Mouse (Mus musculus): Measurements from ENCODE around the gene Itgb4. TPM values are rescaled to one million over a fixed set of nuclear protein-coding genes. Genes with fewer than 3 reads are reported as not detected.
"Not testable (repeated sequence)": the region's sequence is repeated elsewhere in the genome, so short reads cannot be mapped to it uniquely, and the experiment has no call there.

Itgb4 gene
- polyA plus RNA-seq, 1 experiment from 2014 or later, result 15.7 TPM

DNA sequence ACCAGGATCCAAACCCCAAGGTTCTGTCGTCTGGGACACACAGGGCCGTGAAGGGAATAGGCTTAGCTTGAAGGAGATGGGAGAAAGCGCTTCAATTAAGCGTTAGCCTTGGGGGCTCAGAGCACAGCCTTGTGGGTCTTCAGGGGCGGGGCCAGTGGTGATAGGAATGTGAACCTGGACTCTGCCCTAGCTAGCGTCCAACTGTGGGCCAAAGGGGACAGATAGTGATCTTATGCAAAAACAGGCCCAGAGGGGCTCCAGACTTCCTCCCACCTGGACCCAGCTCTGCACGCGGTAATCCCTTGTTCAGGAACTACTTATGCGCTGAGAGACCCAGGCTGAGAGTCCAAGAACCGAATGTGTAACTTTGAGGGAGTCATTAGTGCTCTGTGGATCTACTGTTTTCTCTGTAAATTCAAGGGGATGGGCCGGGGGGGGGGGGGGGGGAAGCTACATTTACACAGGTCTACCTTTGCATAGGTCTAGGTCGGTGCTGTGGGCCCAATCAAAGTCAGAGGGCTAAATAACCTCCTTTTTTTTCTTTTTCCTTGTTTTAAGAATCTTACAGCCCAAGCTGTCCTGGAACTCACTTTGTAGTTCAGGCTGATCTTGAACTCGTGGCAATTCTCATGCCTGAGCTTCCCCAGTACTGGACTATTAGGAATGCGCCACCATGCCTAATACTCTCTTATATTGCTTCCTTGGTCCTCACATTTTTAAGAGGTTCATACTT lies 37.2 kb downstream of the Itgb4 start:
- ATAC-seq (ENCODE audit: insufficient number of reproducible peaks, low FRiP score, low TSS enrichment, low read depth), result no peak
- Histone ChIP-seq H3K27me3 (no peaks in the 10 kb centered on the region), H3K4me2 (peak overlapping the region; percentile 78), H3K36me3 (peaks cover 42% of the 10 kb centered on the region), H3K27ac (peak overlapping the region; percentile 98), H3K9me3 (no peaks in the 10 kb centered on the region), H3K4me1 (peaks cover 26% of the 10 kb centered on the region), H3K4me3 (peak overlapping the region; percentile 70), H3K9ac (peak overlapping the region; percentile 76)
- 21% methylated on average over 14 of the region's 14 CpGs for WGBS

DNA sequence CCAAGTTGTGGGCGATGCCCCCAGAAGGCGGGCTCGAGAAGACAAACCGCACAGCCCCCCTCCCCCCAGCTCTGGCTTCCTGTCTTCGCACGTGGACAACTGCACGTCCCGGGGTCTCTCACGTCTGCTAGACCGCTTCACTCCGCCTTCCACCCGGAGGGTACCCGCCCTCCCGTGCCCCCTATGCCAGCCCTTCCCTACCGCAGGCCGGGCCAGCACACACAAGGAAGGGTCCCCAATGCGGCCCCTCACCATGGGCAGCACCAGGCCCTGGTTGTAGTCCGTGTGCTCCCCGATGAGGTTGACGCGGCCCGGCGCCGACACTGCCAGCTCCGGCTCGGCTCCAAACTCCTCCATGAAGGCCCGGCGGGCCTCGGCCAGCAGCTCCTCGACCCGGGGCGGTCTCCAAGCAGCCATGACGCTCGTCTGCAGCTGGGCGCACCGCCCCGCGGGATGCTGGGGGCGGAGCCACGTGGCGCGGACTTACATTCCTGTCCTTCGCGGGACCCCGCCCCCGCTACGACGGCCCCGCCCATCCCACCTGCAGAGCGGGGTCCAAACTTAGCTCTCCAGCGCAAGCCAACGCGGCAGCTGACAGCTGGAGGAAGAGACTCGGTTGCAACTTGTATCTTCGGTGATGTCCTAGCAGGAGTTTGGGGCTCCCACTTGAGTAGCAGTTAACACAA lies 37.9 kb downstream of the Itgb4 start, which contains the start of gene Galk1:
TSS of gene Galk1 (minus strand) at position 458 of the 686 bp plus-strand sequence.
- Histone ChIP-seq H3K4me1 (peaks cover 26% of the 10 kb centered on the region), H3K4me2 (peak within 1 kb of the TSS; percentile 78), H3K9ac (peak within 1 kb of the TSS; percentile 76), H3K36me3 (peaks cover 35% of the 10 kb centered on the region), H3K27ac (peak within 1 kb of the TSS; percentile 98), H3K27me3 (no peaks in the 10 kb centered on the region), H3K9me3 (no peaks in the 10 kb centered on the region), H3K4me3 (peak within 1 kb of the TSS; percentile 70)
- WGBS, result under 1% methylated on average over 55 of the region's 55 CpGs
- peak; percentile 91 for ATAC-seq (ENCODE audit: insufficient number of reproducible peaks, low FRiP score, low TSS enrichment, low read depth)

DNA sequence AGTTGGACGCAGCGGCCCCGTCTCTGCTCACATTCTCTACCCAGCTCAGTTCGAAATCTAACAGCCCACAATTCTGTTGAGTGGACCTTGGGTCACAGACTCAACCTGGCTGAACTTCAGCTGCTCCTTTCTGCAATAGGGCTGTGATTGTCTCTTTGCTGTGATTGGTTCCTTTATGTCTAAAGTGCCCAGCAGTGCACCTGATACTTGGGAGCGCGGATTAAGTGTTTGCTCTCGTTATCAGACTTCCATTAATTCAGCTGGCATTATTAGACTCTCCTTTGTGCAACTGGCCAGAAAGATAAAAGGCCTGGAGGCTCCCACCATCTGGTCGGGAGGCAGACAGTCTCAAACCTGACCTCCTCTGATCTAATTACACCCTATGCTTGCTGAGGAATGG lies 40.3 kb downstream of the Itgb4 start:
- Histone ChIP-seq H3K27ac (no peak overlapping the region), H3K9ac (no peak overlapping the region), H3K4me3 (no peak overlapping the region), H3K4me1 (peaks cover 21% of the 10 kb centered on the region), H3K27me3 (no peaks in the 10 kb centered on the region), H3K4me2 (no peak overlapping the region), H3K36me3 (peaks cover 12% of the 10 kb centered on the region), H3K9me3 (no peaks in the 10 kb centered on the region)
- WGBS, result 60% methylated on average over 8 of the region's 8 CpGs
- no peak for ATAC-seq (ENCODE audit: insufficient number of reproducible peaks, low FRiP score, low TSS enrichment, low read depth)

DNA sequence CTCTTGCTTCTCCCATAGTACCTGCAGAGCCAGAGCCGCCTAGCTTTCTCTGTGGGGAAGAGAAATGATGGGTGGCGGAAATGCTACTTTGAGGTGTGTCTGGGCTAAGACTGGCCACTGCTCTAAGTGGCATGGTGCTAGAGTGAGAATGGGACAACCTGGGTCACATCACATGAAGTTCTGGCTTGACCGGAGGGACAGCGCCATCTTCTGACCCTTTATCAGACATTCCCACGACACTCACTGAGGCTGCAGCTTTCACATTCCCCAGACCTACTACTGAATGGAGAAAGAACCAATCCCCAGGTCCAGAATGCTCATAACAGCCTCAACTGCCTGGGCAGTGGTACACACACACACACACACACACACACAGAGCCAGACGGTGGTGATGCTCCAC lies 43.6 kb downstream of the Itgb4 start:
- ATAC-seq (ENCODE audit: insufficient number of reproducible peaks, low FRiP score, low TSS enrichment, low read depth), result no peak
- H3K4me2 ChIP-seq, result no peak overlapping the region
- no peak overlapping the region for H3K27ac ChIP-seq
- H3K36me3 ChIP-seq, result peaks cover 13% of the 10 kb centered on the region
- peaks cover 1% of the 10 kb centered on the region for H3K4me1 ChIP-seq
- H3K27me3 ChIP-seq, result no peaks in the 10 kb centered on the region
- no peaks in the 10 kb centered on the region for H3K9me3 ChIP-seq
- 25% methylated on average over 6 of the region's 6 CpGs for WGBS
- H3K9ac ChIP-seq, result no peak overlapping the region
- no peak overlapping the region for H3K4me3 ChIP-seq

DNA sequence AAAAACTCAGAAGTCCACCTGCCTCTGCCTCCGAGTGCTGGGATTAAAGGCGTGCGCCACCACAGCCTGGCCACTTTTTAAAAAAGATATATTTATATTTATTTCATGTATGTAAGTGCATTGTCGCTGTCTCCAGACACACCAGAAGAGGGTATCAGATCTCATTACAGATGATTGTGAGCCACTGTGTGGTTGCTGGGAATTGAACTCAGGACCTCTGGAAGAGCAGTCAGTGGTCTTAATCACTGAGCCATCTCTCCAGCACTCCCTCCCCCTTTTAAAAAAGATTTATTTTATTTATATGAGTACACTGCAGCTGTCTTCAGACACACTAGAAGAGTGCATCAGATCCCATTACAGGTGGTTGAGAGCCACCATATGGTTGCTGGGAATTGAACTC lies 44.4 kb downstream of the Itgb4 start:
- H3K27me3 ChIP-seq; H3K4me2 ChIP-seq; H3K4me3 ChIP-seq; H3K9me3 ChIP-seq; H3K4me1 ChIP-seq; H3K27ac ChIP-seq; H3K9ac ChIP-seq; ATAC-seq (ENCODE audit: insufficient number of reproducible peaks, low FRiP score, low TSS enrichment, low read depth): not testable (repeated sequence)
- H3K36me3 ChIP-seq, result peaks cover 13% of the 10 kb centered on the region
- 88% methylated on average over 4 of the region's 4 CpGs for WGBS

DNA sequence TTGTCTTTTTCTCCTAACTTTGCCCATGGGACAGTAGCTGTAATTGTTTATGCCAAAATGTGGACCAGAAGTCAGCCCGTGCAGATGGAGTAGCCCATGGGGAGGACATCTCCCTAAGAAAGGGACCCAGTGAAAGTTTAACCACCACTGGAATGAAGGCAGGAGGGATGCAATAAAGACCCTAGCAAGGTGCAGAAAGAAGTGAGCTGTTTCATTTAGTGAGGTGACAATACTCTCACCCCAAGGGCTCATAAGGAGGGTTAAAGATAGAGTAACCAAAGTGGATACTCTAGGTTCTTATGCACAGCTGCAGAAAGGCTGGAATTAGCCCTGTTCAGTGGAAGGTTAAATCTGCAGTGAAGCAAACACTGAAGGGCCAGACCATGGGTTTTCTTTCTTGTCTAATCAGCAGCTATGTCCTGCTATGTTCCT lies 44.9 kb downstream of the Itgb4 start:
- Histone ChIP-seq H3K36me3 (peaks cover 13% of the 10 kb centered on the region), H3K9me3 (no peaks in the 10 kb centered on the region), H3K4me3 (no peak overlapping the region), H3K27me3 (no peaks in the 10 kb centered on the region), H3K4me2 (no peak overlapping the region), H3K4me1 (no peaks in the 10 kb centered on the region), H3K27ac (no peak overlapping the region), H3K9ac (no peak overlapping the region)
- WGBS, result 52% methylated on average over 1 of the region's 1 CpGs
- no peak for ATAC-seq (ENCODE audit: insufficient number of reproducible peaks, low FRiP score, low TSS enrichment, low read depth)

DNA sequence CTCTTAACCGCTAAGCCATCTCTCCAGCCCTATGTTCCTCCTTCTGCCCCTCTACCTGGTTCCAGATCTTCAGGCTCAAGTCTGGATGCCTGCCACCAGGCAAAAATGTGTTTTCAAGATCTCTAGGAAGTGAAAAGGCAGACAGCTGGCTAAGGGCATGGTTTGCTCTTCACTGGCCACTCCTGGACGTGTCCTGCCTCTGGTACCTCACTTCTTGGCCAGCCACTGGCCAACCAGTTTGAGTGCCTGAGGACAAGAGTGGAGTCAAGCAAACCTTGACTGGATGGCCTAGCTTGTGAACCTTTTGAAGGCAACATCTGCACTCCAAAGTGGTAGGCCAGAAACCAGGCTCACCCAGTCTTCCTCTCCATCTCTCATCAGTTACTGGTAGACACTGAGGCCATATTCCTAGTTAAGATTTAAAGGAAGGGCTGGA lies 45.5 kb downstream of the Itgb4 start:
- H3K4me1 ChIP-seq, result no peaks in the 10 kb centered on the region
- WGBS, result 74% methylated on average over 2 of the region's 2 CpGs
- no peak overlapping the region for H3K4me3 ChIP-seq
- no peaks in the 10 kb centered on the region for H3K27me3 ChIP-seq
- H3K27ac ChIP-seq, result peak overlapping the region; percentile 55; the same call in 1 of the 2 replicates
- no peak overlapping the region for H3K4me2 ChIP-seq
- H3K36me3 ChIP-seq, result peaks cover 13% of the 10 kb centered on the region
- no peak overlapping the region for H3K9ac ChIP-seq
- no peak for ATAC-seq (ENCODE audit: insufficient number of reproducible peaks, low FRiP score, low TSS enrichment, low read depth)
- H3K9me3 ChIP-seq, result no peaks in the 10 kb centered on the region

DNA sequence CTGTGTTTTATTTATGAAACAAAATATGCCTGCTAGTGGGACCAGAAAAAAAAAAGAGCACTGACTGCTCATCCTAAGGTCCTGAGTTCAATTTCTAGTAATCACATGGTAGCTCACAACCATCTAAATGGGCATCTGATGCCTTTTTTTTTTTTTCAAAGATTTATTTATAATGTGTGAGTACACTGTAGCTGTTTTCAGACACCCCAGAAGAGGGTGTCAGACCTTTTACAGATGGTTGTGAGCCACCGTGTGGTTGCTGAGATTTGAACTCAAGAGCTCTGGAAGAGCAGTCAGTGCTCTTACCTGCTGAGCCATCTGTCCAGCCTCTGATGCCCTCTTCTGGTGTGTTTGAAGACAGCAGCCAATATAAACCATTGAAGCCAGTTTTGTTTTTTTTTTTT lies 46.0 kb downstream of the Itgb4 start:
- WGBS, result 32% methylated on average over 1 of the region's 1 CpGs
- no peak overlapping the region for H3K9ac ChIP-seq
- no peaks in the 10 kb centered on the region for H3K27me3 ChIP-seq
- no peak overlapping the region for H3K4me3 ChIP-seq
- no peak for ATAC-seq (ENCODE audit: insufficient number of reproducible peaks, low FRiP score, low TSS enrichment, low read depth)
- peaks cover 13% of the 10 kb centered on the region for H3K36me3 ChIP-seq
- no peak overlapping the region for H3K27ac ChIP-seq
- H3K4me1 ChIP-seq, result no peaks in the 10 kb centered on the region
- no peaks in the 10 kb centered on the region for H3K9me3 ChIP-seq
- no peak overlapping the region for H3K4me2 ChIP-seq

DNA sequence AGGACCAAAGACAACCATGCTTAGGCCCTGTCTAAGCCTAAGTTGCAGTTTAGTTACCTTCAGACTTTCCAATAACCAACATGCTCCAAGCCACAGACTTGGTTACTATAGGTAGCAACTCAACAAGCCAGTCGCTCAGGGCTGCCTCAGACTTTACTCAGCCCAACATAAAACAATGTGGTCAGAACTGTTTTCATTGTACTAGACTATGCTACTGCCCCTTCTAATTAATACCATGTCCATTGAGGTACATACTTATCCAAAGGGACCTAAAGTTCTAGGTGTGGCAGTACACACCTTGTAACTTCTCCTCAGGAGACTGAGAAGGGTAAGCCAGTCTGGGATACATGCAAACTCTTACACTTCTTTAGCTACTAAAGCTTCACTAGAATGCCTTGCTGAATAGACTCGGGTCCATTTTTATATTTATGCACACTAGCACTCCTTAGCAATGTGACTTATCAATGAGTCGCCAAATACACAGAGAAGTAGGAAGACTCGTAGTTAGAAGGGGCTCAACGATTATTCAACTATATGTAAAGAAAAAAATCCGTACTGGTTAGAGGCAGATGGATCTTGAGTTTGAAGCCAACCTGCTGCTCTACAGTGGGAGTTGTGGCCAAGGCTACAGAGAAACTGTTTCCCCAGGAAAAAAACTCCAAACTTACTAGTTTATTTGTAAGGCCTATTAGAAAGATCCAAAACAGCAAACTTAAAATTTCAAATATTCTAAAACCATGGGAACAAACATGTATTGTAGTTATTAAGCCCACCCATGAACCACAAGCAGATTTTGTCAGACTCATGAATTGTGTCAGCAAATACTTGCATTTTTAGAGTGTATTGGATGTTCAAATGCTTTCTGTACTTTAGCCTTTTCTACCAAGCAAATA lies 47.1 kb downstream of the Itgb4 start:
- Histone ChIP-seq H3K4me3 (0 out of 2 replicates have a peak overlapping the region, but pooled peaks have one; percentile 7), H3K9ac (no peak overlapping the region), H3K27ac (peak overlapping the region; percentile 50), H3K4me2 (peak overlapping the region; percentile 49; the same call in 1 of the 2 replicates), H3K36me3 (peaks cover 13% of the 10 kb centered on the region), H3K27me3 (no peaks in the 10 kb centered on the region), H3K9me3 (no peaks in the 10 kb centered on the region), H3K4me1 (no peaks in the 10 kb centered on the region)
- ATAC-seq (ENCODE audit: insufficient number of reproducible peaks, low FRiP score, low TSS enrichment, low read depth), result no peak
- WGBS, result 79% methylated on average over 6 of the region's 6 CpGs

DNA sequence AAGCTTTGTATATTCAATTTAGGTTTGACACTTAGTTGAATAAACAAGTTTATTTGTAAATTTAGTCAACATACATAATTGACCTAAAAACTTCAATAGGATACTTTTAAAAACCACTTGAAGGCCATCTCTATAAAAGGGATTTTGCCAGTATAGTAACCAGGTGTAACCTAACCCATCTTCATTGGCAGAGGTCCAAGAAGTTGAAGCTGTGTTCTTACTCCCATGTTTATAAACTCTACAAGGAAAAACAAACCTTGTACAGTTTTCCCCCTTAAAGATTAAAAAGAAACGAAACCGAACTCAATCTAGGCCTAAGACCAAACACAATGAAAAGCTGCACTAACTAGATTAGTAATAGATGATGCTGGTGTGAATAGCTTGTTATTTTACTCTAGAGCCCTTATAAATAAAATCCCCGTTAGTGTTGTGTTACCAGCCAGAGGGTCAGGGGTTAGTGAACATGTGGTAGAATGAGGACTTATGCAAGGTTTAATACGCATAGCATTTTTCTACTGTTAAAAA lies 47.8 kb downstream of the Itgb4 start:
- Histone ChIP-seq H3K9me3 (no peaks in the 10 kb centered on the region), H3K4me2 (peak overlapping the region; percentile 49), H3K36me3 (peaks cover 13% of the 10 kb centered on the region), H3K4me1 (no peaks in the 10 kb centered on the region), H3K27me3 (no peaks in the 10 kb centered on the region), H3K4me3 (peak overlapping the region; percentile 35), H3K9ac (no peak overlapping the region), H3K27ac (no peak overlapping the region)
- 46% methylated on average over 4 of the region's 4 CpGs for WGBS
- ATAC-seq (ENCODE audit: insufficient number of reproducible peaks, low FRiP score, low TSS enrichment, low read depth), result no peak

DNA sequence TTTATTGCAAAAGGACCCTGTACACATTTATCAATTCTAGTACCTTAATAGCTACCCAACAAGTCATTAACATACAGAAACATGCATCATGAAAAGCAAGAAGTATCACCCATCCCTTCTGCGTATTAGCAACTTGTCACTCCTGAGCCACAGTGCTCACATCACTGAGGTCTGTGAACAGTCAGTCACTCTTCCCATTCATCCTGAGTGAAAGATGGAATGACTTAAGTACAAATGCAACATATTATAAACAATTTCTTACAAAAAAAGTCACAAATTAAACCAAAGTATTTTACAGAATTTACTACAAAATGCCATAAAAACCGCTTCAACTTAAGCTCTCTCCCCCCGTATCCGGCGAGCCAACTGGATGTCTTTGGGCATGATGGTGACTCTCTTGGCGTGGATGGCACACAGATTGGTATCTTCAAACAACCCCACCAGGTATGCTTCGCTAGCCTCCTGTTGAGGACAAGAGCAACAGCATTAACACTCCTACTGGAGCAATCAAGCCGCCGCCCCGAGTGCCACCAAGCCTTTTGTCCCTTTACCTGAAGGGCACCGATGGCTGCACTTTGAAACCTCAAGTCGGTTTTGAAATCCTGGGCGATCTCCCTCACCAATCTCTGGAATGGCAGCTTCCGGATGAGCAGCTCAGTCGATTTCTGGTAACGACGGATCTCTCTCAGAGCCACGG lies 48.7 kb downstream of the Itgb4 start:
- not testable (repeated sequence) for H3K4me1 ChIP-seq; H3K27me3 ChIP-seq; ATAC-seq (ENCODE audit: insufficient number of reproducible peaks, low FRiP score, low TSS enrichment, low read depth); H3K9me3 ChIP-seq
- H3K9ac ChIP-seq, result peak overlapping the region; percentile 99
- H3K4me3 ChIP-seq, result peak overlapping the region; percentile 85
- H3K27ac ChIP-seq, result peak overlapping the region; percentile 100
- 3% methylated on average over 18 of the region's 18 CpGs for WGBS
- H3K4me2 ChIP-seq, result peak overlapping the region; percentile 44
- peaks cover 13% of the 10 kb centered on the region for H3K36me3 ChIP-seq
